Mouse (Mus musculus): Measurements from ENCODE around the gene Adcy9.
A peak's percentile ranks its signal among the peaks of the same experiment; 100 is the strongest.
"Not testable (repeated sequence)": the region's sequence is repeated elsewhere in the genome, so short reads cannot be mapped to it uniquely, and the experiment has no call there.

Adcy9 gene

DNA sequence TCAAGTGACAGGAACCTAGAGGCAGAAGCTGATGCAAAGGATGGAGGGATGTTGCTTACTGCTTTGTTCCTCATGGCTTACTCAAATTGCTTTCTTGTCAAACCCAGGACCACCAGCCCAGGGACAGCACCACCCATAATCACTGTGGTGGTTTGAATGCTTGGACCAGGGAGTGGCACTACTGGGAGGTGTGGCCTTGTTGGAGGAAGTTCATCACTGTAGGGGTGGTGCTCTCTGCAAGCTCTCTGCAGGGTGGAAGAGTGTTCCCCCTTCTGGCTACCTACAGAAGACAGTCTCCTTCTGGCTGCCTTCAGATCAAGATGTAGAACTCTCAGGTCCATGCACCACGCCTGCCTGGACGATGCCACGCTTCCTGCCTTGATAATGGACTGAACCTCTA, 148.0 kb downstream of the Adcy9 start:
- DNase-seq (ENCODE audit: low read depth, low spot score): no peak

DNA sequence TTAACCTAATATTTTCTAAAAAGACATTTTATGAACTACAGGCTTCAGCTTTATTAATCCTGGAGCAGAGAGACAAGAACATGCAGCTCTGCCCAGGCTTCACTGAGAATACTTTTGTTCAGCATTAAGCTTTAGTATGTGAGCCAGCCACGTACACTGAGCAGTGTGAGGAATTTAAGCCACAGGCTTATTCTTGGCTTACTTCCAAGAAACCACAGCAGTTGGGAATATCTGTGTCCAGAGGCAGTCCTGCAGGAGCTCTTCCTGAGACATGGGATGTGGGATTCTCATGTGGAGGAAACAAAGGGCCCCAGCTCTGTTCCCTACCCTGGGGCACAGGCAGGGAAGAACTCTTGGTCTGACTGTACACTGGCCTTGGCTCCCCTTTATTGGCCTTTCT, 149.4 kb downstream of the Adcy9 start:
- DNase-seq (ENCODE audit: low read depth, low spot score): no peak

DNA sequence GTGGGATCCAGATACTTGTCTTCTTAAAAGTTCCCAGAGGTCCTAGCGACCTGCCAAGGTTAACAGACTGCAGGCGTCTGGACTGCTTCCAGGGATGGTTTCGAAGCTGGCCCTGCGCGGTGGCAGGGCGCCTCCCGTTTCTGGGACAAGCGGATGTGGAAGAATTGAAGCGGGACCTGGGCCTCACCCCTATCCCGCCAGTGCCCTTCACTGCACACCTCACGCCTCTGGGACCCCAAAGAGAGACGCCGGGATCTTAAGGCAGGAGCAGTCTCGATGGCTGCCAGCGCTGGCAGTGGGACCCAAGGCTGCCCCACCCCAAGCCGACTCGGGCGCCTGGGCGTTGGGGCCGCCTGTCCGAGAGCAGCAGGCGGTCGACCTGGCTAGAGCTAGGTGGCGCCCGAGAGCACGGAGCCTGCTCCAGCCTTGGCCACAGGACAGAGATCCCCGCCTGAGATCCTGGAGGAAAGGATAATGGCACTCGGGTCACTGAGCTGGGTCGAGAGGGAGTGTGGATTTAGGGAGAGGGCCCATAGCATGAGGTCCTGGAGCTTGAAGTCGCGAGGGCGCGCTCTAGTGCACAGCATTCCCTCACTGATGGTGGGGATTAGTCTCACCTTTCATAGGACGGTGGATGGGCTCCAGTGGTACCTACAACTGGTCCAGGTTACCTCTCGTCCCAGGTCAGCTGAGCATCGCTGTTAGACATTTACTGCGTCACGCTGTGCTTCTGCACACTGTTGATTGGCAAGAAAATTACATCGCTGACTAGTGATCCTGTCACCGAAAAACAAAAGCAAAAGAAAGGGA, 152.2 kb downstream of the Adcy9 start:
- peak; percentile 55 for DNase-seq (ENCODE audit: low read depth, low spot score)

DNA sequence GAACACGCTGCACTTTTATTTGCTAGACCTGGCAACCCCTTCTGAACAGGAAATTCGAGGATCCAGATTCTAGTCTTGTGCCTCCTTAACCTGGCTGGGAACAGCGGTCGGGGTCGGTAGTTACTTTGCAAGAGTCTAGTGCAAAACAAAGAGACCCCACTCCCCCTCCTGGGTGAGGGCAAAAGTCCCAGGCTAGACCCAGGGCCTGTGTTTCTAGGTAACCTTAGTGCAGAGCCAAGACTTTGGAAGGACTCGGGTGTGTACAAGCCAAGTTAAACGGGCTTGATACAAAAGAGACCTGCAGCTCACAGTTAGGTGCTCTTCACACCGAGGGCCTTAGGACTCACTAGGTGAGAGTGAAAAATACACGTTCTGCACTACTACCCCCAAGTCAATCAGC, 152.8 kb downstream of the Adcy9 start:
- DNase-seq (ENCODE audit: low read depth, low spot score): no peak

DNA sequence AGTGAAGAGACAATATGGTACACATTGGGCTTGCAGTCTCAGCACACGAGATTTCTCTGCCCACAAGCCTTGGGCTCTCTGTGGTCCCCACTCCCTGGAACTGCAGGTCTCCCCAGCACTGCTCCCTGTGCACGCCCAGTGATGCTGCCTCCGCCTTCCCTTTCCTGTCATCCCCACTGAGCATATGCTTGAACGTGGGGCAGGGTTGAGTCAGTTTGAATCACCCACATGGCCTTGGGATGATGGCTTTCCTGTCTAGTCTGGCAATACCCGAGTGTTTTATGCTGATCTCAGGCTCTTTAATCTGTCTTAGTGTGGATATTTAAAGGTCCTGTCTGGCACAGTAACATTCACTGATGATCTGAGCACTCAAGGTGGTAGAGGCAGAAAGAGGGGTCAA, 154.9 kb downstream of the Adcy9 start:
- no peak for DNase-seq (ENCODE audit: low read depth, low spot score)

DNA sequence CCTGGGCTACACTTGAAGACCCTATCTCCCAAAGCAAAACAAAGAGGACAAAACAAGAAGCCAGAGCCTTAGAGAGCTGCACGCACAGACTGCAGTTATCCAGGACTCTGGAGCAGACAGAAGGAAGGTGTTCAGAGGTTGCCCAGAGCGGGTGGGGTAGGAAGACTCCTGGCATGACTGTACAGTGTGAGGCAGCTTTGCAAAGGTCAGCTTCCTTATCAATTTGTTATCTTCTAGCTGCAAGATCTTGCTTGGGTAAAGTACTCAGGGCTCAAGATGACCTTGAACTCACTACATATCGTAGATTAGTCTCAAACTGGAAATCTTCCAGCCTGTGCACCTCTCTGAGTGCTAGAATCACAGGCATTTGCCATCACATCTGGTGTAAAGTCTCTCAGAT, 156.8 kb downstream of the Adcy9 start:
- no peak for DNase-seq (ENCODE audit: low read depth, low spot score)

DNA sequence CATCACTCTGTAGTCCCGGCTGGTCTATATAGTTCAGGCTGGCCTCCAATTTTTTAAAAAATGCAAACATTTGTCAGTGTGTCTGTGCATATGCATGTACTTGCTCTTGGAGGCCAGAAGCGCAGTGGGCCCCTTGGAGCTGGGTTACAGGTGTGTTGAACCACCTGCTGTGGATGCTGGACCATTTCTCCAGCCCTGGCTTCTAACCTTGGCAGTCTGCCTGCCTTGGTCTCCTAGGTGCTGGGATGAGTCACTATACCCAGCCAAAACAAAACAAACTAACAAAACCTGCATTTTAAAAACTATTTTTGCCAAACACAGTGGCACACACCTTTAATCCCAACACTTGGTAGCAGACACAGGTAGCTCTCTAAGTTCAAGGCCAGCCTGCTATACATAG, 162.8 kb downstream of the Adcy9 start:
- DNase-seq (ENCODE audit: low read depth, low spot score): no peak

DNA sequence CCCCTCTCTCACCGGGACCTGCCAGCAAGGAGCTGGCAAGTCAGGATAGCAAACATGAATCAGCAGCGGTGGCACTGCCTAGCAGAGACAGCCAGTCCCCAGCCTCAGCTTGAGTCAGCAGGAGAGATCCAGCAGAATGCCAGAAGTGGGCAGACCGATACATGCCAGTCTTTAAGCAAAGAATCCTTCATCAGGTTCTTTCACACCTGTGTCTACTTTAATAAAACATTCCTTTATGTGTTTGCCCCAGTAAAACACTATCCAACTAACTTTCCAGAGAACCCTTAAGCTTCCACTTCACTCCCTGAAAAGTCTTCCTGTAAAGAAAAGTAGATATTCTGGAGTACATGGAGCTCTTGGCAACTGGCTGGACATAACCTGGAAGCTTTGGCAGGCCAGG, 171.5 kb downstream of the Adcy9 start:
- no peak for DNase-seq (ENCODE audit: low read depth, low spot score)

DNA sequence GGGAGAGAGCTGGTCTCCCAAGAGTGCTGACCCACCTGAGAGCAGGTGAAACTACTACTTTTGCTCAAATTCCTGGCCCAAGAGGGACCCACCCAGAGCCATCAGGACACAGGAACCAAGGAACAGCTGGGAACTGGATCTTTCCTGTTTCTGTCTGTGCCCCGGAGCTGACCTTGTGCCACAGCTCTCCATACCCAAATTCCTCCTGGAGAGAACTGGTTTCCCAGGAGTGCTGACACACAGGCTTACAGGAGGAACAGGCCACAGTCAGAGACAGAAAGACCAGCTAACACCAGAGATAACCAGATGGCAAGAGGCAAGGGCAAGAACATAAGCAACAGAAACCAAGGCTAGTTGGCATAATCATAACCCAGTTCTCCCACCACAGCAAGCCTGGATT, 175.1 kb downstream of the Adcy9 start:
- not testable (repeated sequence) for DNase-seq (ENCODE audit: low read depth, low spot score)

Data from retina, postnatal 7 days (tissue).